Mouse (Mus musculus): ENCODE measurements at regions not wholly inside any gene's neighbourhood (a gene's known extent, or its start where the extent isn't known, plus 50 kb on each side); places are given as distances from the start of the nearest gene placed in this dataset.
A peak's percentile ranks its signal among the peaks of the same experiment; 100 is the strongest.

GRCm38 (mm10) chr3:38034138-38034537 lies 309.8 kb upstream of the Gm5148 start:
- DNase-seq: no peak

DNA sequence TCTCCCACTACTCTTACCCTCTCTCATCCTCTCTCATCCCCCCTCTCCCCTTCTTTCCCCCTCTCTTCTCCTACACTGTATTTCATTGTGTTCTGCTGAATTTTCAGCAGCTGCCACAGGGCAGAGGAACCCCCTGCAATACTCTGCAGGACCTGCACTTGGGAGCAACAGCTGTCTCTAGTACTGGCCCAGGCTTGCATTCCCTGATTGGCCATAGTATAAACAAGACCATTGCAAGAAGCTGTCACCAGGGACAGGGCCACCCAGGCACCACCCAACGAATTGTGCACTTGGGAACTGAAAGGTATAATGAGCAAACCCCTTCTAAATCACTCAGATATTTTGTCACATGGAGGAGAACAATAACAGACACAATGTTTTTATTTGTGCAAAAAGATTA lies 290.5 kb upstream of the Gm5148 start:
- no peak for DNase-seq

DNA sequence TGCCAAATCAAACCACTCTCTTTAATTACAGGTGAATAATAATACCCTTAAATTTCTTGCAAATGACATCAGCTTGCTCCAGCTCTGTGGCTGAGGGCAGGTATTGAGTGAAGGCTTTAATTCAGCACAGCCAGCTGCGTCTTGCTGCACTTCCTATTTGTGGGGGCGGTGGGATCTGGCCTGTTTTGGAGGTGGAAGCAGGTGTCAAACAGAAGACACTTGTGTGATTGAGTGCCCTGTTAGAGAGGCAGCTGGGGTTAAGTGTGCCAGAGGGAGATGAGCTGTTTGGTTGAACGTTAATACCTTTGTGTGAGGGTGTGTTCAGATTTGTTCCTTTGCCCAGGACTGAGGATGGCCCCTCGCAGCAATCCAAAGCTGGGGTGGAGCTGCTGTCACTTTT lies 284.9 kb upstream of the Gm5148 start:
- DNase-seq: peak; percentile 72

- no peak for DNase-seq
Observed at GRCm38 (mm10) chr3:38008321-38008720, 284.0 kb upstream of the Gm5148 start.

- DNase-seq: no peak
Observed at GRCm38 (mm10) chr3:38007626-38008025, 283.3 kb upstream of the Gm5148 start.

- no peak for DNase-seq
Observed at GRCm38 (mm10) chr3:38002275-38002674, 278.0 kb upstream of the Gm5148 start.

DNA sequence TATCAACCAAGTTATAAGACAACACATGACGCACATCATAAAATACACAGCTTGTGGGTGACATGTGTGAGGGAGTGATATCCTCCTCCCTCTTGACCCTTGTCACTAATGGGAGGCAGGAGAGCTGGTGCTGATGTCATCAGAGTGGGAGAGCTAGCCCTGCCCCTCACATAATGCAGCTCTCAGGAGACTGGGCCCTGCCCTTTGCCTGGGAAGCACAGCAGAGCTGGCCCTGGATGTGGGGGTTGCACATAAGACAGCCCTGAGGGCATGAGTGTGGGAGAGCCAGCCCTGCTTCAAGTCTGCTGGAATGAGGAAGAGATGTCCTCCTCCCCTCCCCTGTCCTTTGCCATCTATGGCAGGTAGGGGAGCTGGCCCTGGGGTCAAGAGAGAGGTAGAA lies 275.5 kb upstream of the Gm5148 start:
- DNase-seq: no peak

GRCm38 (mm10) chr3:37997998-37998397 lies 273.7 kb upstream of the Gm5148 start:
- DNase-seq: no peak

DNA sequence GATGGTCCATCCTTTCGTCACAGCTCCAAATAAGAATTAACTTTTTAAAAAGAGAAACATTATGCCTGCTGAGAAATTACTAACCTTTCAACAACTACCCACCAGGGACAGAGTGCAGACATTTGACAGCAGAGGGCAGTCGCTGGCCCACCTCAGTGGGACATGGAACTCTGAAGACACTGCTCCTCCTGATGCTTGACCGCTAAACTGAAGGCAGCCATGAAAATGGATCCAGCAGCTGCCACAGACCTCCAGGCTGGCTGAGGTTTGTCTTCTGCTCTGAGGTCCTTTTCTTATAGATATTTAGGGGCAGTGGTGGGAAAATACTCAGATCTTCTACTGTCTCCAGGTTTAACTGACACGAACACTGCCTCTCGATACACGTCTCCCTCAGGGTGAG lies 265.7 kb upstream of the Gm5148 start:
- DNase-seq: no peak

DNA sequence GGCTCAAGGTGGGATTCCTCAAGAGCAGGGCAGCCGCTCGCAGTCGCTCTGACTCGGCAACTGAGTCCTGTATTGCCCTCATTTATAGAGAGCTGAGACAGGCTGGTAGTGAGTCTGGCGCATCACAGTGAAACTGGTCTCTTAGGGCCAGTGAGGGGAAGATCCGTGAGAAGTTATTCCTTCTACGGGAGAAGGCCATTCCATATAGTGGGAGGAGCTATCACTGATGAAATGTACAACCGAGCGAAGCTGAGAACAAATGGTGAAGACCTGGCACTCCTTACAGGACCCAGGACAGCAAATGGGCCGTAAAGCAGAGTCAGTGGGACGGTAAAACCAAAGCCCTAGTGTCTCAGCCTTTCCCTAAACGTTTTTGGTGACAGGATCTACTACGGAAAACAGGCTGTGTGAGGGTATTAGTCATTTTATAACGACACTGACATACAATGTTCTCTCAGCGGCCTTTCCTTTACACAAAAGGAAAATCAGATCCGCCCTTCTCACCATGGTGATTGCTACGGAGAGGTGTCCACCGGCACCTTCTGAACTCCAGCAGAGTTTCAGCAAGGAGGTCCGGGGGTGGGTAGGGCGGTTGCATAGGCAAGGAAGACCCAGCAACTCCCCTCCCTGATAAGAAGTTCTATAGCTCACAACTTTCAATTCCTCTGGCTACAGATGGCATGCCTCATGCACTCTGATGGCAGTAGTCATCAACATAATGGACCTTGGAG lies 263.6 kb upstream of the Gm5148 start:
- no peak for DNase-seq

DNA sequence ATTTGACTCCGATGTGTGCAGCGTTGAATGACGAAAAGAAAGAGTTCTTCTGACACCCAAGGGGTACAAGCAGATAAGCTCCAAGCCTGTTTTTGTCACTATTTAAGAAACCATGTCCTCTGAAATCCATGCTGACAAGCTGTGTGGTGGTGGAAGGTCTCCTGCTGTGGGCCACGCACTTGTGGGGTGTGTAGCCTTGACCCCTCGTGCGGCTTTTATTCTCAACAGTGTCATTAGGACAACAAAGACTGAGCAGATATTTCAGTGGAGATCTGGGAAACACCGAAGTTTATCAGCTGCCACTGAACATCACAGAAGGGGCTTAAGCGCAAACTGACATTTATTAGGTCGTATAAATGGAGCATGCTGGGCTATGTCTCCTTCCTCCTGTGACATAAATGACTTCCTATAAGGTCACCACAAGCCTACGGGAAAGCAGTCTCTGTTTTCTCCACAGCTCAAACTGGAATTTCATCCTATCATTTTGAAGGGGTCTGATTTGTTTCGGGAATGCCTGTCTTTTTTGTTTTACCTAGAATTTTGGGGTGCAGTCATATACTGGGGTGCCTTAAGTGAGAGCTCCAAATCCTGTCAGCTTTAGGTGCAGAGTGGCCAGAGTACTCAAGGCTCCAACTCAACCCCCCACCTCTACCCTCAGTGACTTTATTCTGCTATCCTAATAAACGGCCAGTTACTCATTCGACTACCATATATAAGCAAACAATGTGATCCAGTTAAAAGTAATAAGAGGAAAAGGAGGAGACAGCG lies 262.9 kb upstream of the Gm5148 start:
- DNase-seq: no peak

DNA sequence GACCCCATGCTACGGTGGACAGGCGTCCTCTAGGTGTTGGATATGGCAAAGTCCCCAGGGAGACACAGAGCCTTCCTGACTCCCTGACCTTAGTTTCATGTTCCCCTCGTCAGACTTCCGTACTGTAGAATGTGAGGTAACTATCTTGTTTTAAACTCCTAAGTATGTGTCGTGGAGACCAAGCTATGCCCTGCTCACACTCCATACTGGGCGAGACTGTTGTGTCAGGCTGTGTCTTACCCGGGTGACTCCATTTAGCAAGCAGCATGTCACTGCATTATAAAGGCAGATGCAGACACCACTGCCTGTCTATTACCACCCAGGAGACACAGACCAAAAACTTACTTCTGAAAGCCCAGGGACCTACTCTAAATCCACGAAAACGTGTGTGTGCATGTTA lies 260.4 kb upstream of the Gm5148 start:
- DNase-seq: no peak

GRCm38 (mm10) chr3:37981481-37982180 lies 257.3 kb upstream of the Gm5148 start:
- DNase-seq: no peak

GRCm38 (mm10) chr3:37979871-37980270 lies 255.6 kb upstream of the Gm5148 start:
- DNase-seq: peak; percentile 63

DNA sequence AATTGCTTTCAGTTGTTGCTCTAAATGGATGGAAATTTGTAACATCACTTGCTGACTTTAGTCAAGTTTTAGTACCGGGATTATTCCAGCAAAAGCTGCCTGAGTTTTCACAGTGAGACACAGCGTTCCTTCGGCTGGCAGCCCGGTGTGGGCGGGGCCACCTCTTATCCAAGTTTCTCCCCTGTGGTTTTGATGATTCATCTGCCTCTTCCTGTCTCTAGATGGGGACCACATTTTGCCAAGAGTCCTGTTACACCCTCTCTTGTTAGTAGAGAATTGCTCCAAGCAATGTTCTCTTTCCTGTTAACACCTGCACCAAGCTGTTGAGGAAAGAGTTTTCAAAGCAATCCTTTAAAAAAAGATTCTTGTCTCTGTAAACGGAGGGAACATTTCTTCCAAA lies 254.2 kb upstream of the Gm5148 start:
- DNase-seq: peak; percentile 38

- no peak for DNase-seq
Observed at GRCm38 (mm10) chr3:37977453-37977852, 253.2 kb upstream of the Gm5148 start.

GRCm38 (mm10) chr3:37976566-37976965 lies 252.3 kb upstream of the Gm5148 start:
- DNase-seq: no peak

GRCm38 (mm10) chr3:37975194-37975756 lies 251.0 kb upstream of the Gm5148 start:
- no peak for DNase-seq

GRCm38 (mm10) chr3:37972931-37973330 lies 248.6 kb upstream of the Gm5148 start:
- DNase-seq: no peak

- no peak for DNase-seq
Observed at GRCm38 (mm10) chr3:37971240-37971639, 246.9 kb upstream of the Gm5148 start.

DNA sequence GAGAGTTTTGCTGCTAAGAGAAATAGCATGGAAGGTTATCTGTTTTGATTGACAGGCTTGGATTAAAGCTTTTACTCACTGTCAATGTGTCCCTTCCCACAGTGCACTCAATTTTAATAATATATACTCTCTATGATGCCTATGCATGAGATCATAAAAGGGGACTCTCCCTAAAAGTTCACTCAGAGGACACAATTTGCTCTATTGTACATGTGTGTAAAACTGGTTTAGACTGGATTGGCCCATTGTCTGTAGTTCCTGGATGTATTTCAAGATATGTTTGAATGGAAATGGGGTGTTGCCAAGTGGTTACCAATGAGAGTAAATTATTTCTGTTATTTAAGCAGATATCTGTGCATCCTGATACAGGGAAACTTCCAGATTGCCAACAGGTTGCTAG lies 244.4 kb upstream of the Gm5148 start:
- no peak for DNase-seq

DNA sequence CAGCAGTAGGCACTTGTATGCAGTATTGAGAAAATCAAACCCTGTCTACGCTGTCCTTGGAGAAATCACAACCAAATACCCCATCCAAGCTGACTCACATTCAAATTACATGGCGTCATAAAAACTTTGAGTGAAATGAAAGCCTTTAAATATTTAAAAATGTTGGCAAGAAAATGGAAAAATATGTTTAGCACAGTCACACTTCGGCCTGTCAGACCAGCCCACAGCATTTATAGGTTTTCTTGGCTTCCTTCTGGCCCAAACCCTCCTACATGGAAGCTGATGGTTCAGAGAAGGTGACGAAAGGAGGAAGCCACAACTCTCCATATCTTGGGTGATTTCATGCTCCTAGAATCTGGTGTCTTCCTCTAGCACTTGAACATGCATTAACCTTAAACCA lies 240.9 kb upstream of the Gm5148 start:
- DNase-seq: no peak

DNA sequence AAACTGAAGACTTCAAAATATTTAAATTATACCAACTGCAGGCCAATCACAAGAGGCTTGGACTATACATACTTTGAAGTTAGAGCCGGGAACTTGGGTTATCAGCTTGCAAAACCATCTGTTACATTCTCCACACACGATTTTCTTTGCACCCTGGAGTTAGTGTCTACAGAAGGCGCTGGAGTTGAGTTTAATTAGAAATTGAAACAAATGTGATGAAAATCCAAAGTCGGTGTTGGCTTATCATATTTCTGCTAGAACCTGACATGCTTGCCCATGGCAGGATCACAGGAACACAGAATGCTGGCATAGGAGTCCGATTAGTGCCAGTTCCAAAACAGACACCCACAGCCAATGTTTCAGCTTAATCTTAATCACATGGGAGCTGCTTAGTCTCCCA lies 239.8 kb upstream of the Gm5148 start:
- no peak for DNase-seq

DNA sequence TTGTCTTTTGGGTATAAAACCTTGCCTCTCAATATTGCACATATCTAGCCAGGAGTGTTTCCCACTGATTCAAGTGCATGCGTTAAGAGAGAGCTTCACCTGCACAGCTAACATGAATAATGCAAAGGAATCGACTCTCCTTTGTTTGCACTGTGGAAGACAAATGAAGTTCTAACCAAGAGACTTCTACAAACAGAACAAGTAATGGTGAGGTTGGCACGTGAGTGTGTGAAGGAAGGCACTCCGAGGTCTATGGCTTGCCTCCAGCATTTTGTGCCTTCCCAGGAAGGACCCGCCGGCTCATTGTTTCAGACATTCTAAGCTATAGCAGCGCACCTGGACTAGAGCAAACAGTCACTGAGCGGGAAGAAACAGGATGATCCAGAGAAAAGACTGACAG lies 238.5 kb upstream of the Gm5148 start:
- DNase-seq: no peak

All from thymus, postnatal 25 days (tissue).